Mouse (Mus musculus) stomach, postnatal 0 days (tissue): ENCODE measurements around the gene Cdh24. TPM values are rescaled to one million over a fixed set of nuclear protein-coding genes. Genes with fewer than 3 reads are reported as not detected.

ENCODE experiments used
- ATAC-seq: fragments of 200-750 bp; cut with Nextera tagmentation; 2 replicates; pipeline ENCODE4 v1.8.0; 2017; ENCODE audit not compliant: low FRiP score, low TSS enrichment
- DNase-seq: peaks from one replicate; pipeline ENCODE4 v3.0.0-alpha.2; 2016; ENCODE audit warnings: low spot score
- H3K27ac ChIP-seq: fragments of 300-500 bp; sonication (generic); replicated peaks from 2 replicates; pipeline ENCODE4 v1.5.1; 2014; ENCODE audit warnings: mild to moderate bottlenecking, control low read depth
- H3K27me3 ChIP-seq: fragments of 300-500 bp; sonication (generic); 2 replicates; pipeline ENCODE4 v1.6.1; 2014; ENCODE audit warnings: low read length; ENCODE audit not compliant: control insufficient read depth, insufficient read depth
- H3K36me3 ChIP-seq: fragments of 300-500 bp; sonication (generic); 2 replicates; pipeline ENCODE4 v1.6.1; 2014; ENCODE audit warnings: low read length, mixed read lengths; ENCODE audit not compliant: control insufficient read depth, insufficient read depth
- H3K4me1 ChIP-seq: fragments of 300-500 bp; sonication (generic); replicated peaks from 2 replicates; pipeline ENCODE4 v1.6.1; 2014; ENCODE audit warnings: antibody characterized with exemption; ENCODE audit not compliant: control insufficient read depth, insufficient read depth
- H3K4me2 ChIP-seq: fragments of 300-500 bp; sonication (generic); replicated peaks from 2 replicates; pipeline ENCODE4 v1.6.1; 2014; ENCODE audit warnings: low read depth, mild to moderate bottlenecking, control low read depth, moderate library complexity
- H3K4me3 ChIP-seq: fragments of 300-500 bp; sonication (generic); 2 replicates; pipeline ENCODE4 v1.5.1; 2014; ENCODE audit warnings: low read depth, low read length, control low read depth
- H3K9ac ChIP-seq: fragments of 300-500 bp; sonication (generic); 2 replicates; pipeline ENCODE4 v1.6.1; 2014; ENCODE audit warnings: mild to moderate bottlenecking, low read length, control low read depth, mixed read lengths
- H3K9me3 ChIP-seq: fragments of 300-500 bp; sonication (generic); 2 replicates; pipeline ENCODE4 v1.6.1; 2016; ENCODE audit warnings: low read length; ENCODE audit not compliant: control insufficient read depth
- CTCF ChIP-seq: IDR thresholded peaks from 2 replicates; pipeline ENCODE4 v1.5.1; 2016; ENCODE audit warnings: antibody characterized with exemption, low read depth, mild to moderate bottlenecking, moderate library complexity
- EP300 ChIP-seq: optimal IDR thresholded peaks from 2 replicates; pipeline ENCODE3; 2016; ENCODE audit warnings: antibody characterized with exemption
- WGBS: fragments of 180-500 bp; shearing (Covaris S2); extraction: QIAGEN DNeasy Blood & Tissue Kit; methylation state at CpG from one replicate; pipeline ENCODE4 v1.1.7; 2014; 5-methylcytosine and 5-hydroxymethylcytosine counted together
- polyA plus RNA-seq: library from polyadenylated mRNA; unstranded; fragments of >200 nt; fragmentation: Nextera tagmentation; extraction: Ambion mirVana; gene quantifications from 2 replicates; pipeline ENCODE4 v1.2.1, GENCODE M21; 2015

The Cdh24 gene
- polyA plus RNA-seq, 1 experiment from 2014 or later = 0.68 TPM

- no peaks in the 10 kb centered on the region for H3K4me1 ChIP-seq
- WGBS = 71% methylated on average over 5 of the region's 5 CpGs
These were observed 3.0 kb downstream of the Cdh24 start for GRCm38 (mm10) chr14:54638210-54638609.

GRCm38 (mm10) chr14:54636954-54637353 lies 4.2 kb downstream of the Cdh24 start:
- no peak overlapping the region for H3K27ac ChIP-seq
- WGBS = 52% methylated on average over 8 of the region's 8 CpGs
- H3K4me2 ChIP-seq = no peak overlapping the region
- H3K9me3 ChIP-seq = no peaks in the 10 kb centered on the region
- no peaks in the 10 kb centered on the region for H3K27me3 ChIP-seq
- TF ChIP-seq EP300 (no peak), CTCF (peak; percentile 90)
- H3K9ac ChIP-seq = no peak overlapping the region
- no peak for ATAC-seq
- H3K4me1 ChIP-seq = no peaks in the 10 kb centered on the region
- H3K4me3 ChIP-seq = no peak overlapping the region
- peak; percentile 57 for DNase-seq
- peaks cover 8% of the 10 kb centered on the region; the same call in 1 of the 2 replicates for H3K36me3 ChIP-seq

More at GRCm38 (mm10) chr14:54638210-54638609, 3.0 kb downstream of the Cdh24 start:
- Histone ChIP-seq H3K9ac (no peak overlapping the region), H3K36me3 (peaks cover 6% of the 10 kb centered on the region; the same call in 1 of the 2 replicates), H3K27ac (no peak overlapping the region), H3K9me3 (no peaks in the 10 kb centered on the region), H3K4me2 (no peak overlapping the region), H3K4me3 (no peak overlapping the region), H3K27me3 (no peaks in the 10 kb centered on the region)
- DNase-seq (no peak), ATAC-seq (no peak)
- no peak for TF ChIP-seq EP300
- peak; percentile 45 for TF ChIP-seq CTCF

GRCm38 (mm10) chr14:54634182-54634581 lies 7.0 kb downstream of the Cdh24 start:
- no peaks in the 10 kb centered on the region for H3K27me3 ChIP-seq
- no peaks in the 10 kb centered on the region for H3K4me1 ChIP-seq
- no peak overlapping the region for H3K27ac ChIP-seq
- DNase-seq (no peak), ATAC-seq (no peak)
- TF ChIP-seq EP300 (no peak), CTCF (peak; percentile 36)
- H3K36me3 ChIP-seq = peaks cover 8% of the 10 kb centered on the region; the same call in 1 of the 2 replicates
- H3K4me3 ChIP-seq = no peak overlapping the region
- H3K9me3 ChIP-seq = no peaks in the 10 kb centered on the region
- no peak overlapping the region for H3K9ac ChIP-seq
- H3K4me2 ChIP-seq = no peak overlapping the region
- WGBS = 89% methylated on average over 4 of the region's 4 CpGs

GRCm38 (mm10) chr14:54632252-54632651 lies 8.9 kb downstream of the Cdh24 start:
- Histone ChIP-seq H3K36me3 (peaks cover 8% of the 10 kb centered on the region; the same call in 1 of the 2 replicates), H3K9me3 (no peaks in the 10 kb centered on the region), H3K27me3 (no peaks in the 10 kb centered on the region), H3K9ac (no peak overlapping the region), H3K4me2 (no peak overlapping the region), H3K4me1 (no peaks in the 10 kb centered on the region), H3K4me3 (no peak overlapping the region), H3K27ac (no peak overlapping the region)
- ATAC-seq (no peak), DNase-seq (no peak)
- TF ChIP-seq EP300 = no peak
- TF ChIP-seq CTCF = no peak
- WGBS = 91% methylated on average over 36 of the region's 37 CpGs

DNA sequence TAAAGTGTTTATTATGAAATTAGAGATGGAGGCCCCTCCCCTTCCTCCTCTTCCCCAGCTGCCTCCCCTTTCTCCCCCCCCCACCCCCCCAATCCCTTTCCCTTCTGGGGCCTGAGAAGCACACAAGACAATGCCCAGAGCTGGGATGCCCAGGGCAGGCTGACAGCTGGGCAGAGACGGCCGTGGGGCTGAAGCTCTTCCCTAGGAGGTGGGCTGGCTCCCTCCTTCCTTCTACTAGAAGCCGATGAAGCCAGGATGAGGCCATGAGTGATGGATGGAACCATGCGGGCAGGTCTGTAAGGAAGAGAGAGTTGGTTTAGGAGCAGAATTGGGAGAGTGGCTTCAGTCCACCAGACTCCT lies 9.9 kb downstream of the Cdh24 start:
- Histone ChIP-seq H3K4me3 (no peak overlapping the region), H3K9ac (no peak overlapping the region), H3K9me3 (no peaks in the 10 kb centered on the region), H3K4me1 (no peaks in the 10 kb centered on the region), H3K27ac (no peak overlapping the region), H3K27me3 (no peaks in the 10 kb centered on the region), H3K4me2 (no peak overlapping the region), H3K36me3 (0 out of 2 replicates have a peak, but pooled peaks cover 8% of the 10 kb centered on the region)
- no peak for ATAC-seq
- TF ChIP-seq EP300 (no peak), CTCF (no peak)
- no peak for DNase-seq
- whole genome bisulfite sequencing = 63% methylated on average over 4 of the region's 4 CpGs

DNA sequence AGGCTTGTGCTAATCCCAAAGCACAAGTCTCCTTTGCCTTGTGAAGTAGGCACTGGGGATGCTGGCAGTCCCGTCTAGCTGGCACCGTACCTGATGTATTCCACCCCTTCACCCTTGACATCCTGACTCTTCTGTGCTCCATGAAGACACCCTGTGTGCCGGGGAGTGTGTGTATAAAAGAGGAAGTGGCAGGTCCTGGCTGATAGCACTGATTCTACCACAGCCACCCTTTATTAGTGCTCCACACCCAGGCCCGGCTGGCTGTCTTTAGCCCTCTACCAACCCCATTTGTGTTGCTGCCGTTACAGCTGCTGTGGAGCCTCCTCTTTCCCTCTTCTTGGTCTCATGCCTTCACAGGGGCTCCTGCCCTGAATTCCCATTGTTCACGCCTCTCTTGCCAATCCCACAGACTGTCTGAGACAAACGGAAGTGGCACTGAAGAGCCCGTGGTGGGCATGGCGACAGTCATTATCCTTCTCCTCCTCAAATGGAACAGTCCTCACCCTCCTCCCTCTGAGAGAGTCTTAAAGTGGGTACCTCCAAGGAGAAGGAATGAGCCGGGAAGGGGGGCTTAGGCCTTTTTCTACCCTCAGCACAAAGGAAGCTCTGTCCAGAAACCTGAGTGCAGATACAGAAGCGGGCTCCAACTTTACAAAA lies 10.5 kb downstream of the Cdh24 start:
- no peak for TF ChIP-seq EP300
- no peak for TF ChIP-seq CTCF
- WGBS = 84% methylated on average over 11 of the region's 11 CpGs

More for the DNA sequence above, 10.5 kb downstream of the Cdh24 start:
- Histone ChIP-seq H3K27ac (no peak overlapping the region), H3K9me3 (no peaks in the 10 kb centered on the region), H3K9ac (no peak overlapping the region), H3K4me2 (no peak overlapping the region), H3K36me3 (0 out of 2 replicates have a peak, but pooled peaks cover 8% of the 10 kb centered on the region), H3K4me3 (no peak overlapping the region), H3K4me1 (no peaks in the 10 kb centered on the region), H3K27me3 (no peaks in the 10 kb centered on the region)
- no peak for ATAC-seq
- DNase-seq = no peak
